Mouse (Mus musculus) erythroblast, embryonic 14.5 days (primary cell): Measurements from ENCODE around the gene Arid3c.

Experiments used
- GATA1 ChIP-seq: IDR thresholded peaks from 2 replicates; pipeline ENCODE4 v1.6.1; 2012; ENCODE audit warnings: low read length, inconsistent platforms, mixed read lengths
- TAL1 ChIP-seq: IDR thresholded peaks from 3 replicates; pipeline ENCODE4 v1.6.1; 2012; ENCODE audit warnings: low read length, inconsistent platforms, mixed read lengths

DNA sequence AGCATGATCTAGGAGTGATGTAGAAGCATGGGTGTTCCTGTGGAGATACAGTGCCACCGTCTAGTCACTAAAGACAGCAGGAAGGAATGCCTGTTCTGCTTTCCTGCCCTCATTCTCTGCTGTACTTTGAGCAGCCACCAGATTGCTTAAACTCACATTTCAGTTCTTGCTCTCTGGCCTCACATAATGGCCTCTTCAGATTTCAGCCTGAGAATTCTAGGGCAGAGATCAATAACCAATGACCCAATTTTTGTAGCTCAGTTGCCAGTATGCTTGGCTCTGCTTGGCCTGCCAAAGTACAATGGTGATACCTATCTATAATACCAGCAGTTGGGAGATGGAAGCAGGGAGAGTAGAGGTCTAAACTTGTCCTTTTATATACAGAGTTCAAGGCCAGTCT, 14.1 kb upstream of the Arid3c start:
- TF ChIP-seq GATA1 (no peak), TAL1 (no peak)
